Mouse (Mus musculus) heart, embryonic 12.5 days (tissue): ENCODE results near the gene Cachd1. TPM values are rescaled to one million over a fixed set of nuclear protein-coding genes. Genes with fewer than 3 reads are reported as not detected.
A peak's percentile ranks its signal among the peaks of the same experiment; 100 is the strongest.

Source experiments
- ATAC-seq: fragments of 200-750 bp; cut with Nextera tagmentation; 2 replicates; pipeline ENCODE4 v1.8.0; 2017; ENCODE audit warnings: moderate TSS enrichment, moderate library complexity; ENCODE audit not compliant: insufficient number of reproducible peaks, low FRiP score
- H3K27ac ChIP-seq: fragments of 300-500 bp; sonication (generic); 2 replicates; pipeline ENCODE4 v1.5.1; 2016; ENCODE audit warnings: mild to moderate bottlenecking, moderate library complexity; ENCODE audit not compliant: poor library complexity, severe bottlenecking
- H3K27me3 ChIP-seq: fragments of 300-500 bp; sonication (generic); replicated peaks from 2 replicates; pipeline ENCODE4 v1.6.1; 2016; ENCODE audit warnings: mild to moderate bottlenecking, moderate library complexity
- H3K36me3 ChIP-seq: fragments of 300-500 bp; sonication (generic); 2 replicates; pipeline ENCODE4 v1.6.1; 2016; ENCODE audit warnings: mild to moderate bottlenecking, moderate library complexity
- H3K4me1 ChIP-seq: fragments of 300-500 bp; sonication (generic); replicated peaks from 2 replicates; pipeline ENCODE4 v1.6.1; 2016; ENCODE audit warnings: mild to moderate bottlenecking
- H3K4me2 ChIP-seq: fragments of 300-500 bp; sonication (generic); 2 replicates; pipeline ENCODE4 v1.6.1; 2016; ENCODE audit warnings: mild to moderate bottlenecking, moderate library complexity
- H3K4me3 ChIP-seq: fragments of 300-500 bp; sonication (generic); 2 replicates; pipeline ENCODE4 v1.5.1; 2016; ENCODE audit warnings: mild to moderate bottlenecking
- H3K9ac ChIP-seq: fragments of 300-500 bp; sonication (generic); 2 replicates; pipeline ENCODE4 v1.6.1; 2016; ENCODE audit warnings: mild to moderate bottlenecking, moderate library complexity
- H3K9me3 ChIP-seq: fragments of 300-500 bp; sonication (generic); replicated peaks from 2 replicates; pipeline ENCODE4 v1.6.1; 2016; ENCODE audit warnings: mild to moderate bottlenecking, moderate library complexity
- WGBS: fragments of 180-500 bp; shearing (Covaris S2); methylation state at CpG from one replicate; pipeline ENCODE4 v1.1.7; 2016; 5-methylcytosine and 5-hydroxymethylcytosine counted together
- polyA plus RNA-seq: library from polyadenylated mRNA; unstranded; fragments of >200 nt; fragmentation: Nextera tagmentation; extraction: Ambion mirVana; gene quantifications from 2 replicates; pipeline ENCODE4 v1.2.1, GENCODE M21; 2016

Gene Cachd1
- polyA plus RNA-seq: 11.5 and 12.5 TPM in 2 replicates

GRCm38 (mm10) chr4:100776043-100776870 is at the start of gene Cachd1:
TSS of gene Cachd1 (plus strand) at chr4:100776675.
- no peaks in the 10 kb centered on the region for H3K27me3 ChIP-seq
- H3K9me3 ChIP-seq: no peaks in the 10 kb centered on the region
- peak within 1 kb of the TSS; percentile 89 for H3K9ac ChIP-seq
- WGBS: under 1% methylated on average over 47 of the region's 50 CpGs
- H3K4me2 ChIP-seq: peak within 1 kb of the TSS; percentile 85
- H3K4me3 ChIP-seq: peak within 1 kb of the TSS; percentile 86
- ATAC-seq: peak; percentile 82
- peak within 1 kb of the TSS; percentile 86 for H3K27ac ChIP-seq
- no peaks in the 10 kb centered on the region for H3K36me3 ChIP-seq
- peaks cover 20% of the 10 kb centered on the region for H3K4me1 ChIP-seq

GRCm38 (mm10) chr4:100728896-100729479 is 47.5 kb upstream of the Cachd1 start:
- no peak overlapping the region for H3K27ac ChIP-seq
- H3K9ac ChIP-seq: no peak overlapping the region
- no peaks in the 10 kb centered on the region for H3K27me3 ChIP-seq
- WGBS: 80% methylated on average over 5 of the region's 5 CpGs
- H3K4me3 ChIP-seq: no peak overlapping the region
- no peaks in the 10 kb centered on the region for H3K9me3 ChIP-seq
- no peak overlapping the region for H3K4me2 ChIP-seq
- no peak for ATAC-seq
- no peaks in the 10 kb centered on the region for H3K36me3 ChIP-seq
- no peaks in the 10 kb centered on the region for H3K4me1 ChIP-seq

GRCm38 (mm10) chr4:100735098-100735935 is 41.2 kb upstream of the Cachd1 start:
- Histone ChIP-seq H3K27ac (no peak overlapping the region), H3K9ac (no peak overlapping the region), H3K9me3 (0 out of 2 replicates have a peak, but pooled peaks cover 2% of the 10 kb centered on the region), H3K4me1 (no peaks in the 10 kb centered on the region), H3K27me3 (no peaks in the 10 kb centered on the region), H3K4me3 (no peak overlapping the region), H3K4me2 (no peak overlapping the region), H3K36me3 (no peaks in the 10 kb centered on the region)
- 76% methylated on average over 9 of the region's 9 CpGs for WGBS
- no peak for ATAC-seq

- no peak for ATAC-seq
- Histone ChIP-seq H3K4me3 (no peak overlapping the region), H3K4me2 (no peak overlapping the region), H3K36me3 (no peaks in the 10 kb centered on the region), H3K27ac (no peak overlapping the region), H3K9ac (no peak overlapping the region), H3K4me1 (no peaks in the 10 kb centered on the region), H3K27me3 (no peaks in the 10 kb centered on the region), H3K9me3 (0 out of 2 replicates have a peak, but pooled peaks cover 2% of the 10 kb centered on the region)
- WGBS: 89% methylated on average over 9 of the region's 9 CpGs
These were observed 40.5 kb upstream of the Cachd1 start for GRCm38 (mm10) chr4:100735936-100736349.

GRCm38 (mm10) chr4:100743615-100744014 is 32.9 kb upstream of the Cachd1 start:
- Histone ChIP-seq H3K4me2 (no peak overlapping the region), H3K27me3 (no peaks in the 10 kb centered on the region; the same call in 1 of the 2 replicates), H3K4me3 (no peak overlapping the region), H3K36me3 (no peaks in the 10 kb centered on the region), H3K9me3 (0 out of 2 replicates have a peak, but pooled peaks cover 2% of the 10 kb centered on the region), H3K27ac (no peak overlapping the region), H3K9ac (no peak overlapping the region), H3K4me1 (no peaks in the 10 kb centered on the region)
- ATAC-seq: no peak
- 80% methylated on average over 8 of the region's 8 CpGs for WGBS

- H3K27me3 ChIP-seq: peaks cover 8% of the 10 kb centered on the region; the same call in 1 of the 2 replicates
- H3K4me1 ChIP-seq: no peaks in the 10 kb centered on the region
- no peak overlapping the region for H3K4me2 ChIP-seq
- no peak; the same call in 1 of the 2 replicates for ATAC-seq
- H3K9ac ChIP-seq: no peak overlapping the region
- no peak overlapping the region for H3K4me3 ChIP-seq
- H3K9me3 ChIP-seq: peaks cover 5% of the 10 kb centered on the region; the same call in 1 of the 2 replicates
- 59% methylated on average over 2 of the region's 2 CpGs for WGBS
- H3K27ac ChIP-seq: no peak overlapping the region
- H3K36me3 ChIP-seq: no peaks in the 10 kb centered on the region
These were observed 24.2 kb upstream of the Cachd1 start for GRCm38 (mm10) chr4:100752278-100752677.

GRCm38 (mm10) chr4:100755632-100756031 is 20.8 kb upstream of the Cachd1 start:
- no peak for ATAC-seq

GRCm38 (mm10) chr4:100756499-100756898 is 20.0 kb upstream of the Cachd1 start:
- peaks cover 34% of the 10 kb centered on the region for H3K27me3 ChIP-seq
- no peak overlapping the region for H3K27ac ChIP-seq
- H3K4me2 ChIP-seq: no peak overlapping the region
- H3K4me1 ChIP-seq: no peaks in the 10 kb centered on the region
- no peak for ATAC-seq
- H3K9me3 ChIP-seq: no peaks in the 10 kb centered on the region; the same call in 1 of the 2 replicates
- H3K36me3 ChIP-seq: no peaks in the 10 kb centered on the region
- no peak overlapping the region for H3K4me3 ChIP-seq
- H3K9ac ChIP-seq: no peak overlapping the region

More at GRCm38 (mm10) chr4:100755632-100756031, 20.8 kb upstream of the Cachd1 start:
- Histone ChIP-seq H3K27ac (no peak overlapping the region), H3K9me3 (peaks cover 3% of the 10 kb centered on the region; the same call in 1 of the 2 replicates), H3K36me3 (no peaks in the 10 kb centered on the region), H3K4me3 (no peak overlapping the region), H3K4me2 (no peak overlapping the region), H3K27me3 (peaks cover 27% of the 10 kb centered on the region), H3K9ac (no peak overlapping the region), H3K4me1 (no peaks in the 10 kb centered on the region)
- WGBS: 11% methylated on average over 8 of the region's 8 CpGs

GRCm38 (mm10) chr4:100758265-100758898 is 18.1 kb upstream of the Cachd1 start:
- 79% methylated on average over 6 of the region's 6 CpGs for WGBS
- H3K4me2 ChIP-seq: no peak overlapping the region
- H3K9ac ChIP-seq: no peak overlapping the region
- H3K36me3 ChIP-seq: no peaks in the 10 kb centered on the region
- H3K4me3 ChIP-seq: no peak overlapping the region
- no peak overlapping the region for H3K27ac ChIP-seq
- peaks cover 42% of the 10 kb centered on the region for H3K27me3 ChIP-seq
- no peaks in the 10 kb centered on the region for H3K4me1 ChIP-seq
- no peaks in the 10 kb centered on the region; the same call in 1 of the 2 replicates for H3K9me3 ChIP-seq
- no peak for ATAC-seq

- H3K27ac ChIP-seq: no peak overlapping the region
- no peak overlapping the region for H3K4me3 ChIP-seq
- no peak overlapping the region for H3K4me2 ChIP-seq
- WGBS: 75% methylated on average over 1 of the region's 1 CpGs
- H3K27me3 ChIP-seq: peaks cover 47% of the 10 kb centered on the region
- ATAC-seq: no peak
- no peaks in the 10 kb centered on the region for H3K36me3 ChIP-seq
- no peak overlapping the region for H3K9ac ChIP-seq
- no peaks in the 10 kb centered on the region for H3K4me1 ChIP-seq
- no peaks in the 10 kb centered on the region; the same call in 1 of the 2 replicates for H3K9me3 ChIP-seq
These were observed 16.9 kb upstream of the Cachd1 start for GRCm38 (mm10) chr4:100759603-100760002.
